Mouse (Mus musculus): Measurements from ENCODE around the gene Rybp.

Gene Rybp

GRCm38 (mm10) chr6:100188883-100189743 lies 98.2 kb downstream of the Rybp start:
- DNase-seq (ENCODE audit: low read depth) = no peak

DNA sequence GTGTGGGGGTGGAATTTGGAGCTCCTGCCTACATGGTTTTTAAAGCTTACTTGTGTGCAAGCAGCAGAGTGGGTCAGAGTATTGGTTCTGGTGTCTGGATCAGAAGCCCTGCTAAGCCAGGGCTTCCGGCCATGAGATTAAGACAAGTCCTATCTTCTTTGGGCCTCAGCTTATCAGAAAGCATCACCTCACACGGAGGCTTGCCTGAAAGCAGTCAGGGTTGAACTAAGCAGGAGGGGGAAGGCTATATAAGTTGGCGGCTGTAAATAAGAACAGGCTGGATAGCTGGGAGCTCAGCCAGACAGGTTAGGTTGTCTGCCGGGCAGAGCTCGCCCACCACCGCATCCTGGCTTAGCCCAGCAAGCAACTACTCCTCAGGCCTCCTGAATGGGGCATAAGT lies 99.5 kb downstream of the Rybp start:
- no peak for DNase-seq (ENCODE audit: low read depth)

GRCm38 (mm10) chr6:100186789-100187188 lies 100.5 kb downstream of the Rybp start:
- DNase-seq (ENCODE audit: low read depth) = no peak

- no peak for DNase-seq (ENCODE audit: low read depth)
These were observed 101.8 kb downstream of the Rybp start for GRCm38 (mm10) chr6:100185524-100185923.

DNA sequence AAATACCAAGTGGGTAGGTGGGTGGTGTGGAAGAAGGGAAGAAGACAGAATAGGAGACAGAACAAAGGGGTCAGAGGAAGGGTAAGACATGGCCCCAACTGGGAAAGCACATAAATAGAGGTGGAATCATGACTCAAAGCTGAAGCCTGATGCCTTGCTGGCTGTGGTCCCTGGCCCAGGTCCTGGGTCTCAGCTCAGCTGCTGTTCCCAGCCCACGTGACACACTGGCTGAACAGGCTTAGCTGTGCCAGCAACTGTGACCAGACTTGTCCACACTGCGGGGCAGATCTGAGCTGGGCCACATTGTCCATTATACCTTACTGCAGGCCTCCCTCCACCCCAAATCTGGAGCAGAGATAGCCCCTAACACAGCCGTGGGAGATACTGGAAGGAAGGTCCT lies 103.9 kb downstream of the Rybp start:
- DNase-seq (ENCODE audit: low read depth) = no peak

GRCm38 (mm10) chr6:100180883-100181262 lies 106.4 kb downstream of the Rybp start:
- DNase-seq (ENCODE audit: low read depth) = no peak

DNA sequence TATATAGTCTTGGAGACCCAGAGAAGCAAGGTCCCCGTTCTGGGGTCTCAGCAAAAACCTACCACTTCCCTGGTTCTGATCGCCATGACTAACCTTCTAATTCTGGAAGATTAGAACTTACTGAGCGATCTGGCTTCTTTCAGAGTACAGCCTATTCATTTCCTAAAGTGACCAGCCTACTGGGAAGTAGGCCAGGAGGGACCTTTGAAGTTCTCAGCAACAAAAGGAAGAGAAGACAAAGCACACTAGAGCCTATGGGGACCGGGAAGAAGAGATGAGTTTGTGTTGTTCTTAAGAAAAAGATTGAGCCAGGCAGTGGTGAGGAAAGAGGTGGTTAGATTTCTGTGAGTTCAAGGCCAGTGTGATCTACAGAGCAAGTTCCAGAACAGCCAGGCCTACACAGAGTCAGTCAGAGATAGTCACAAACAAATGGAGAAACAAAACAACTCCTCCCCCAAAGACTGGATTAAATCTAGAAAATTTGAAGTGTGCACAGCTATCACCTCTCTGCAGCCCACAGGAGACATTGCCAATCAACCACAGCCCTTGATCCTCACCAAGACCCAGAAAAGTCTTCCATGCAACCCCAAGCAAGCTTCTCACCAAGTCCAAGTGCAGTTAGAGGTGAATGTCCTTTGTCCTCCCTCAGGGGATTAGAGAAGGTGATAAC lies 106.9 kb downstream of the Rybp start:
- DNase-seq (ENCODE audit: low read depth) = no peak

DNA sequence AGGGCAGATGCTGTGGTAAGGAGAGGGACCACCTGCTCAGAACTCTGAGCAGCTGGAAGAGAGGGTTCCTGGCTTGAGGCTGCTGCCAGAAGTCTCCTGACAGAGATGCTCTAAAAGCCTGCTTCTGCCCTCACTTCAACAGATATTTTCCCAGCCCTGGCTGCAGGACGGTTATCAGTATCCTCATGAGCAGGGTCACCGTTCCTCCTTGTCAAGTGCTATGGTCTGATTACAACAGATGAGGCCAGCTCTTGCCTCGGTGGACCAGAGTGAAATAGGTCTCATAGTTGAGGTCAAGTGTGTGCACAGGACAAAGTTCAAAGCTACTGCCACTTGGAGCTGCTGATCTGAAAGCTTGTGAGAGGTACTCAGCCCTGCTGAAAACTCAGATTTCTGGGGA lies 108.5 kb downstream of the Rybp start:
- no peak for DNase-seq (ENCODE audit: low read depth)

Data from c-Kit-positive CD71-negative TER-119-negative erythroid progenitor cells, embryonic 14.5 days (primary cell).